Mouse (Mus musculus) mouse trophoblast stem cell (cell line): ENCODE results near the gene Vmn1r43.
"Not testable (repeated sequence)": the region's sequence is repeated elsewhere in the genome, so short reads cannot be mapped to it uniquely, and the experiment has no call there.

Source experiments
- in situ Hi-C, 2 experiments: fragments of 300-500 bp; cut with MseI, MboI; formaldehyde crosslinking; loops; 2 replicates in 1 of 2; 3 replicates in 1 of 2; pipeline ENCODE4 v1.15.1; 2025

The Vmn1r43 gene

DNA sequence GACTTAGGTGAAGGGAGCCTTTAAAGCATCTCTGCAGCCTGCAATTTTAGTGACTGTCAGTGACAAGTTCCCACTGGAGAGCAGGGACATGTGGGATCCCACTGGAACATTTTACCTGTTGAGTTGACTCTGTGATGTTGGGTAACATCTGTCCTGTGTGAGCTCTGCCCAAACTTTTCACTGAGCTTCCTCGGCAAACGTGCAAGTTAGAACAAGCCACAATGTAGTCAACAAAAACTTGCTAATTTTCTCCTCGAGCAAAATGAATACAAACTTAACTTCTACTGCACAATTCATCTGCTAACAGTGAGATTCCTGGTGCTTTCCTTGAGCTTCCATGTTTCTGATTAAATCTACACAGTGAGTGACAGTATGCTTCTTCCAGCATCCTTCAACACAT lies at the start of gene Vmn1r43, which contains the start of gene Vmn1r42:
TSS of gene Vmn1r43 (minus strand) at position 101 of the 400 bp plus-strand sequence.
TSS of gene Vmn1r42 (minus strand) at position 101 of the 400 bp plus-strand sequence.
- in situ Hi-C loops = not testable (repeated sequence)

DNA sequence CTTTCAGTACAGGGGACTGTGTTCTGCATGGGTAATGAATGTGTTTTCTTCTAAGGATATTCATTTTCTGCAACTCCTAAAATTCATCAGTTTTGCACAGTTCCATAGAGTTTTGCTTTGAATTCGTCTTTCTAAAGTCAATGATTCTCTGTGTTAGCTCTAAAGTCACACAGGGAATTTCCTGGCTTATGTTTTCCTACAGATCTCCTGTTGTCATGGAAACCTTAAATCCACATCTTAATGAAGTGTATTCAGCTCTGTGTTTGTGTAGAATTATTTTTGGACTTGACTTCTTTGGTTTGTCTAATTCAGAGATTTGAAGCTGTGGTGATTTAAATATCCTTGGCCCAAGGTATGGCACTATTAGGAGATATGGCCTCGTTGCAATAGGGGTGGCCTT lies 7.6 kb upstream of the Vmn1r43 start:
- in situ Hi-C loops = loop anchor here in 1 of 2 experiments (5.0 kb wide), 1 partner anchor 83 kb away; the partner anchor contains the start of gene Vmn1r46

DNA sequence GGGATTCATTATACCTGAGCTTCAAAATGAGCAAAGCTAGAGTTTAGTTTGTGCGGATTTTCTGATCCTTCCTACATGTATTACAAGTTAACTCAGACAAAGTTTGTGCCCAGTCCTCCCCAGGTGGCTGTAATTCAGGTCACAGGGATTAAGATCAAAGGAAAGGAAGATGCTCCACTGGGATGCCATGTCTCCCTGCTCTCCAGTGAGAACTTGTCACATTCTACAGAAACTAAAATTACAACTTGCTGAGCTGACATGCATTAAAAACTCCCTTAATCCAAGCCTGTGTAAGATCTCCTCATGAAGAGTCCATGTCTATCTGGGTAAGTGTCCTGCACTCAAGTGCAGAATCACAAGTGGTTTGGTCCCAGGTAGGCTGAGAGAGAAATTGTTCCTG lies 7.1 kb upstream of the Vmn1r43 start, which contains the start of gene Vmn1r44:
TSS of gene Vmn1r44 (plus strand) at position 301 of the 400 bp plus-strand sequence.
- in situ Hi-C loops = loop anchor here in 1 of 2 experiments (5.0 kb wide), 1 partner anchor 84 kb away; the partner anchor contains the start of gene Vmn1r46

DNA sequence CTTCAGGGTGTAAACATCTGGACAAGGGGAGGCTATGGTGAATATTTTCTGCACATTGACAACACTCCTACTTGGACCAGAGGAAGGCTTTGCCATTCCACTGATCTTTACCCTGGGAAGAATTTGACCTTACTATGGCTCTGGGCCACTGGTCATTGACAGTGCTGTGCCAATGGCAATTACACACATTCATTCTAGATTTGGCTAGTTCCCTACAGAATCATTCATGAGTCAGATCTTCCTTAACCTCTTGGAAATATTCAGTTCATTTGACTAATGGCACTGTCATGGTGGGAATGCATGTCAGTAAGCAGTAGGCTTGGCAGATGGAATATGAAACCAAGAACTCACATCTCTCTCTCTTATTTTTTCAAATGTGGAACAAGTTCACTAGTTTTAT lies 4.7 kb upstream of the Vmn1r43 start:
- in situ Hi-C loops = loop anchor here in 1 of 2 experiments (5.0 kb wide), 1 partner anchor 86 kb away; the partner anchor contains the start of gene Vmn1r46

DNA sequence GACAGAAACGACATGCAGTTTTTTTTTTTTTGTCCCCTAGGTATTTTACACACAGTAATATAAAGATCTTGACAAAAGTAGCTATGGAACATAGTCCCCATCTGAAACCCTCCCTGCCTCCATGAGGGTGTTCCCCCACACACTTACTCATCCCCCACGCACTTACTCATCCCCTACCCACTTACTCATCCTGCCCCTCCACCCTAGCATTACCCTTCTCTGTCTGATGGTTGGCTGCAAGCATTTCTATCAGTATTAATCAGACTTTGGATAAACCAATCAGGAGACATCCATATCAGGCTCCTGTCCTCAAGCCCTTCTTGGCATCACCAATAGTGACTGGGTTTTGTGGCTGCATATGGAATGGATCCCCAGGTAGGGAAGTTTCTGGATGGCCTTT lies 750 bp upstream of the Vmn1r43 start:
- in situ Hi-C loops = no loop called here

DNA sequence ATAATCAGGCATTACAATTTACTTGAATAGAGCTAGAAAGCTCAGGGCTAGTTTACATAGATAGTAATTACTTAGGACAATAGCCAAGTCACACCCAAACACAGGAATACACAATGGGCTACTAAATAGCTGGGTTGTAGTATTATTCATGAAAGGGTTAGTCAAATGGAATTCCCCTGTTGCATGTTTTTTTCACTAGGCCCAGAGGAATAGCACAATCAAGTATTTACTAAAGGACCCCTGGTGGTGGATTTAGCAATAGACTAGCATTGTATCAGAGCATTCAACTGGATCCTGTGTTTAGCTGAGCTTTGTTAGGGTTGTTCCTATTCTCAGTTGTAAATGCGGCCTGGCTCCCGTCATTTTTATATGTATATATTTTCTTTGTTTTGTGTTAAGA lies 8.2 kb downstream of the Vmn1r43 start:
- in situ Hi-C loops = no loop called here

DNA sequence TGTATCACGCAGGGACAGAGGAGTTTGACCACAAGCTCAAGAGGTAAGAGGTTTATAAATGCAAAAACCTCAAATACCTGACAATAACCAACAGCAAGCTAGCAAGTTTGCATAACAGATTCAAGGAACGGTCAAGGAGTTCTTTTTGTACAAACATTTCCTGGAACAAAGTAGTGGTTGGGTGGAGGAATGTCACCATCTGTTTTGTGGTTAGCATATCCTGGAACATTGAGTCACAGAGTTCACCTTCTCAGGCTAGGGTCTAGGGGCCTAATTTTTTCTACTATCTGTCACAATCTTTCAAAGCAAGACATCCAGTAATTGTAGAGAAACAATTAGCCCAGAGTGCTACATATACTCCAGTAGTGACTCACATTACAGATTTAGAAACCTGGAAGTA lies 8.9 kb downstream of the Vmn1r43 start:
- in situ Hi-C loops = no loop called here

DNA sequence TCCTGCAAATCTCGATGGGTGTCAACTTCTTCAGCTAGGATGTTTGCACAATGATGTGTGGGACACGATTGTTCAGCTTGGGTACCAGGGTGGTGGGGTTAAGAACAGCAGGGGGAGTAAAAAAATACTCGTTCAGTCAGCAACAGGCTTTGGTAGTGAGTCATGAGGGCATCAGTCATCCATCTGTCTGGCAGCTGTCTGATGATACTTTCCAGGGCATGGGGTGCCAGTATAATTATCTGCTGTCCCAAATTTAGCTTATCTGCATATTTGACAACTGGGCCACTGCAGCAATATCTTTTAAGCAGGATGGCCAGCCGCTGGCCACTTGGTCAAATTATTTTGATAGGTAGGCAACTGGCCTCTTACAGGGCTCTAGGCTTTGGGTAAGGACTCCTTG lies 12.4 kb downstream of the Vmn1r43 start:
- in situ Hi-C loops = no loop called here

DNA sequence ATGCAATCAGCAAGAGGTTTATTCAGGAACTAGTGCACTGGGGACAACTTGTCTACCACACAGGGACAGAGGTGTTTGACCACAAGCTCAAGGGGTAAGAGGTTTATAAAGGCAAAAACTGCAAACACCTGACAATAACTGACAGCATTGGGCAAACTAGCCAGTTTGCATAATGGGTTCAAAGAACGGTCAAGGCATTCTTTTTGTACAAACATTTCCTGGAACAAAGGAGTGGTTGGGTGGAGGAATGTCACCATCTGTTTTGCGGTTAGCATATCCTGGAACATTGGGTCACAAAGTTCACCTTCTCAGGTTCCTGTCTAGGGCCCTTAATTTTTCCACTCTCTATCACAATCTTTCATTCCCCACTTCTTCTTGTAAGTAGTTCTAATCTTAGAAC lies 16.4 kb downstream of the Vmn1r43 start:
- in situ Hi-C loops = no loop called here

DNA sequence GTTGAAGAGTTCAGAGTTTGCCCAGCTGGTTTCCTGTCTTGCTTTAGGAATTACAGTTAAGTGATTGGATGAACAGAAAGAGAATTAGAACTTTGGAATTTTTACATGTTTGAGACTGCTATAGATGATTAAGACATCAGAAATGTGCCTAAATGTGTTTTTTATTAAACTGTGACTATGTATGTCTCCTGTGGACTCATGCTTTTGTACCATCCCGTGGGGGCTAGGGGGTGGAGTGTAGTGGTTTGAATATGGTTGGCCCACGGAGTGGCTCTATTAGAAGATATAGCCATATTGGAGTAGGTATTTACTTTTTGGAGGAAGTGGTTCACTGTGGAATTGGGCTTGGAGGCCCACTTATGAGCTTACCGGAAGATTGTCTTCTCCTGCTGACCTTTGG lies 18.7 kb downstream of the Vmn1r43 start:
- in situ Hi-C loops = no loop called here
